Mouse (Mus musculus) myocyte (in vitro differentiated cells): ENCODE results near the gene Gpr173. TPM values are rescaled to one million over a fixed set of nuclear protein-coding genes. Genes with fewer than 3 reads are reported as not detected.

Experiments
- H3K27me3 ChIP-seq: one replicate; pipeline ENCODE4 v1.6.1; 2011; ENCODE audit not compliant: control insufficient read depth, insufficient read depth, insufficient read length
- H3K36me3 ChIP-seq: one replicate; pipeline ENCODE4 v1.6.1; 2011; ENCODE audit not compliant: control insufficient read depth, insufficient read depth
- H3K4me2 ChIP-seq: one replicate; pipeline ENCODE4 v1.6.1; 2011; ENCODE audit warnings: low read depth, control low read depth
- H3K4me3 ChIP-seq: one replicate; pipeline ENCODE4 v1.5.1; 2011; ENCODE audit warnings: mild to moderate bottlenecking, control low read depth, moderate library complexity
- H3K79me2 ChIP-seq: one replicate; pipeline ENCODE4 v1.6.1; 2011; ENCODE audit not compliant: control insufficient read depth, insufficient read depth
- H3ac ChIP-seq: one replicate; pipeline ENCODE4 v1.6.1; 2011; ENCODE audit not compliant: control insufficient read depth, insufficient read length
- CEBPB ChIP-seq: IDR thresholded peaks from 2 replicates; pipeline ENCODE4 v1.6.1; 2011; ENCODE audit warnings: mild to moderate bottlenecking, moderate library complexity; ENCODE audit not compliant: poor library complexity, insufficient read depth, severe bottlenecking
- E2F4 ChIP-seq: IDR thresholded peaks from one replicate; pipeline ENCODE4 v1.6.1; 2011; ENCODE audit warnings: mild to moderate bottlenecking, control low read depth, moderate library complexity; ENCODE audit not compliant: insufficient read depth
- MAX ChIP-seq: IDR thresholded peaks from one replicate; pipeline ENCODE4 v1.6.1; 2011; ENCODE audit warnings: low read depth, mild to moderate bottlenecking, control low read depth
- MYOD1 ChIP-seq, 3 experiments: IDR thresholded peaks; one replicate each; pipeline ENCODE4 v1.6.1; 2011; ENCODE audit warnings: control low read depth in 2 of 3, low read depth in 2 of 3, mild to moderate bottlenecking in 2 of 3, moderate library complexity in 1 of 3; ENCODE audit not compliant: insufficient read length in 2 of 3, control insufficient read depth in 1 of 3
- MYOG ChIP-seq, 3 experiments: IDR thresholded peaks; one replicate each; pipeline ENCODE4 v1.6.1; 2011; ENCODE audit warnings: control low read depth in 2 of 3, low read depth in 2 of 3, mild to moderate bottlenecking in 2 of 3; ENCODE audit not compliant: insufficient read length in 2 of 3, control insufficient read depth in 1 of 3, insufficient read depth in 1 of 3
- POLR2A ChIP-seq: IDR thresholded peaks from one replicate; pipeline ENCODE4 v1.6.1; 2011; ENCODE audit warnings: low read depth, mild to moderate bottlenecking, control low read depth, moderate library complexity; ENCODE audit not compliant: insufficient read length
- POLR2AphosphoS2 ChIP-seq: IDR thresholded peaks from one replicate; pipeline ENCODE4 v1.6.1; 2011; ENCODE audit warnings: low read depth, control low read depth; ENCODE audit not compliant: insufficient read length
- REST ChIP-seq: IDR thresholded peaks from one replicate; pipeline ENCODE4 v1.6.1; 2011; ENCODE audit warnings: mild to moderate bottlenecking, control low read depth, moderate library complexity; ENCODE audit not compliant: insufficient read depth, insufficient read length
- SRF ChIP-seq: IDR thresholded peaks from one replicate; pipeline ENCODE4 v1.6.1; 2011; ENCODE audit warnings: low read depth; ENCODE audit not compliant: control insufficient read depth, insufficient read length
- TCF12 ChIP-seq: IDR thresholded peaks from one replicate; pipeline ENCODE4 v1.6.1; 2011; ENCODE audit warnings: mild to moderate bottlenecking, control low read depth; ENCODE audit not compliant: poor library complexity, insufficient read depth, severe bottlenecking
- TCF3 ChIP-seq: IDR thresholded peaks from one replicate; pipeline ENCODE4 v1.6.1; 2011; ENCODE audit warnings: low read depth, control low read depth; ENCODE audit not compliant: insufficient read length
- USF1 ChIP-seq: IDR thresholded peaks from one replicate; pipeline ENCODE4 v1.6.1; 2011; ENCODE audit warnings: low read depth, mild to moderate bottlenecking, control low read depth, moderate library complexity
- polyA plus RNA-seq: library from polyadenylated mRNA; unstranded; fragments of >200 nt; fragmentation: generic; extraction: Trizol; gene quantifications from one replicate; pipeline ENCODE4 v1.2.1, GENCODE M21; 2012; ENCODE audit warnings: missing spikeins

Gene Gpr173
- polyA plus RNA-seq = 2.7 TPM

GRCm38 (mm10) chrX:152368397-152369273 lies at the start of gene Gpr173:
Gene Gpr173, minus strand, starts transcription at chrX:152368704.
- Histone ChIP-seq H3K36me3 (no peaks in the 10 kb centered on the region), H3K4me2 (peak within 1 kb of the TSS; percentile 75), H3ac (peak within 1 kb of the TSS; percentile 26), H3K27me3 (no peaks in the 10 kb centered on the region), H3K79me2 (no peaks in the 10 kb centered on the region), H3K4me3 (peak within 1 kb of the TSS; percentile 46)
- no peak for TF ChIP-seq SRF
- TF ChIP-seq POLR2A = peak; percentile 36

GRCm38 (mm10) chrX:152403251-152403650 lies 34.7 kb upstream of the Gpr173 start:
- TF ChIP-seq CEBPB (no peak), SRF (no peak), POLR2AphosphoS2 (no peak), USF1 (no peak), TCF3 (no peak), REST (no peak), TCF12 (no peak), MAX (no peak)
- H3K27me3 ChIP-seq = no peaks in the 10 kb centered on the region
- no peak overlapping the region for H3ac ChIP-seq
- no peaks in the 10 kb centered on the region for H3K79me2 ChIP-seq
- no peak overlapping the region for H3K4me2 ChIP-seq
- H3K4me3 ChIP-seq = no peak overlapping the region
- H3K36me3 ChIP-seq = no peaks in the 10 kb centered on the region

DNA sequence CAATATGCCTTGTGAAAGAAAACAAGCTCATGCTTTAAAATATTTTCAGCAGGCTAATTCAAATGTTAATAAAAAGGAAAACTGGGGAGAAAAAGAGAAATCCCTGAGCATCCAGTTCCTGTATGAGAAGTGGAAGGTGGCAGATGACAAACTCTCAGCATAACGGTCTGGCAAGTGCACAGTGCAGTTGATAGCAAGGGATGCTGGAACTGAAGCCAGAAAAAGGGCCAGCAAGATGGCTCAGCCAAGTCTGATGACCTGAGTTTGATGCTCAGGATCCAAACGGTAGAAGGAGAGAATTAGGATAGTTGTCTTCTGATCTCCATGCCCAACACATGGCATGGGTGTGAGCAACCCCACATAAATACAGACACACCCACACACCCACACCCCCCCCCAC lies 31.6 kb upstream of the Gpr173 start:
- Histone ChIP-seq H3K4me3 (no peak overlapping the region), H3K27me3 (no peaks in the 10 kb centered on the region), H3ac (no peak overlapping the region), H3K36me3 (no peaks in the 10 kb centered on the region), H3K79me2 (no peaks in the 10 kb centered on the region), H3K4me2 (no peak overlapping the region)
- TF ChIP-seq MYOG (IDR thresholded peaks at IDR 0.05; ENCODE audit: control insufficient read depth in 1 of 3, insufficient read depth in 1 of 3, insufficient read length in 2 of 3, low read depth in 2 of 3) (no peak), E2F4 (no peak), MAX (no peak)

GRCm38 (mm10) chrX:152368054-152368396 lies 479 bp downstream of the Gpr173 start:
- Histone ChIP-seq H3K4me2 (peak overlapping the region; percentile 56), H3K36me3 (no peaks in the 10 kb centered on the region), H3K79me2 (no peaks in the 10 kb centered on the region), H3K27me3 (no peaks in the 10 kb centered on the region), H3ac (peak overlapping the region; percentile 26), H3K4me3 (peak overlapping the region; percentile 46)
- TF ChIP-seq REST (no peak), USF1 (no peak), POLR2A (no peak), SRF (no peak), MYOG (IDR thresholded peaks at IDR 0.05; ENCODE audit: control insufficient read depth in 1 of 3, insufficient read depth in 1 of 3, insufficient read length in 2 of 3, low read depth in 2 of 3) (no peak)

GRCm38 (mm10) chrX:152366418-152366817 lies 2.1 kb downstream of the Gpr173 start:
- Histone ChIP-seq H3K27me3 (no peaks in the 10 kb centered on the region), H3ac (no peak overlapping the region), H3K36me3 (no peaks in the 10 kb centered on the region), H3K79me2 (no peaks in the 10 kb centered on the region), H3K4me3 (no peak overlapping the region), H3K4me2 (no peak overlapping the region)
- no peak for TF ChIP-seq MYOD1 (IDR thresholded peaks at IDR 0.05; ENCODE audit: control insufficient read depth in 1 of 3, insufficient read length in 2 of 3, low read depth in 2 of 3)
- no peak for TF ChIP-seq TCF12
- TF ChIP-seq USF1 = no peak
- no peak for TF ChIP-seq E2F4
- no peak for TF ChIP-seq REST
- TF ChIP-seq TCF3 = no peak
- TF ChIP-seq POLR2A = no peak
- no peak for TF ChIP-seq MYOG (IDR thresholded peaks at IDR 0.05; ENCODE audit: control insufficient read depth in 1 of 3, insufficient read depth in 1 of 3, insufficient read length in 2 of 3, low read depth in 2 of 3)
- TF ChIP-seq CEBPB = no peak
- TF ChIP-seq MAX = no peak
- TF ChIP-seq POLR2AphosphoS2 = no peak
- no peak for TF ChIP-seq SRF
